In the genomic region with DNA sequence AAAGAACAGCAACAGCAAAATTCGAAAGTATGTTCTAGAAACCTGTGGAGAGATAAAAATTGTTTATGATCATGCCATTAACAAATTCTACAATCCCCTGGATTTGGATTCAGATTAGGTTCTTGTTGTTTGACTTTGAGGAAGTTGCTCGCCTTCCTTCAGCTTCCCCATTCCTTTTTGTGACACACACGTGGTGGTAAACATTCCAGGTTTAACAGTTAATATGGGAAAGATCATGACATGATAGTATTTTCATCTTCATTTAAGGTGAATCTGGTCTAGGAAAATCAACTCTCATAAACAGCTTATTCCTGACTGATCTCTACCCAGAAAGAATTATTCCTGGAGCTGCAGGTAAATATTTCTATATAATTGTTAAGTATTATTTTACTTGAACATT, we compare ENCODE assay signal across 16 mouse cellular contexts.
"Had no signal": no experiment of that assay in that cellular context is flagged by ENCODE, and none has a peak within 500 bp of the region (broad histone marks: within the 10 kb centered on the region; RNA-seq: fewer than 3 reads in every experiment).

No protein-coding gene starts in this region.

- H3K27ac ChIP-seq: neural tube, embryonic 13.5 days; neural tube, embryonic 15.5 days; stomach, embryonic 15.5 days; stomach, postnatal 0 days had no signal

- H3K27me3 ChIP-seq: neural tube, embryonic 13.5 days; neural tube, embryonic 15.5 days; stomach, embryonic 15.5 days had no signal

- H3K9ac ChIP-seq: neural tube, embryonic 13.5 days; neural tube, embryonic 15.5 days; stomach, embryonic 15.5 days had no signal

- DNase-seq: retina, postnatal 1 day; right cerebral cortex, adult 18-20 months; right cerebral cortex, postnatal 14 days; right cerebral cortex, postnatal 25 days; right cerebral cortex, postnatal 4 days; spleen, adult 18-20 months; thymus, adult 18-20 months; thymus, adult 2 months; thymus, postnatal 14 days; thymus, postnatal 25 days; thymus, postnatal 36 days; thymus, postnatal 4 days had no signal

- H3K4me1 ChIP-seq: neural tube, embryonic 13.5 days; neural tube, embryonic 15.5 days; stomach, embryonic 15.5 days had no signal

- H3K4me3 ChIP-seq: neural tube, embryonic 13.5 days; neural tube, embryonic 15.5 days; stomach, embryonic 15.5 days had no signal

- H3K4me2 ChIP-seq: neural tube, embryonic 13.5 days; neural tube, embryonic 15.5 days; stomach, embryonic 15.5 days had no signal

- H3K9me3 ChIP-seq: neural tube, embryonic 13.5 days; neural tube, embryonic 15.5 days; stomach, embryonic 15.5 days had no signal
